Mouse (Mus musculus): Measurements from ENCODE around the gene Rgs10.

Gene Rgs10

DNA sequence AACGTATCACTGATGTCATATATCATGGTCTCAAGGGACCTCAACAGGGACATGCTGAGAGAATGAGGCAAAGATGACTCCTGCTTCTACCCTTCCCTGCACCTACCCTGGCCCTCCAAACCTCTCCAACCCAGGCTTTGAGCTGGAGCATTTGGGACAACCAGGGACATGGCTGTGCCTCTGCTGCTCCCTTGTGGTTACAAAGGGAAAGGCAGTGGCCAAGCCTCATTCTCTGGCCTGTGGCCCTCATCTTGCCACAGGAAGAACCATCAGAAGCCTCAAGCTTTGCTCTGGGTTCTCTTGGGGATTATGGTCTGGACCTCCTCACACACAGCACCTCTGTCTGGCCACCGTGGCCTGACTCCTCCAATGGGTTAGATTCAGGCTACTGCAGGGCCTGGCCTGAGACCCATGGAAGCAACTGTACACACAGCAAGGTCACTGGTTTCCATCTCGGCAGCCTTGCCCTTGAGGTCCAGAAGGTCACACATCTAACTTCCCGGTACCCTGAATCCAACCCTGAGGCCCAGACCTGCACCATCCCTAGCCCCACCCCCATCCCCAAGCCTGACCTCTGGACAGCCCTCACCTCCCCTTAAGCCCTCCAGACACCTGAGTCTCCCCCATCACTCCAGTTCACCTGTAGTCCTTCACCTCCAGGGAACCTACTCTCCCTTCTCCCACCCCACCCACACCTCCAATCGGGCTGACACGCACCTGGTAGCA, 73.5 kb downstream of the Rgs10 start:
- in situ Hi-C loops (cut with MboI, MseI) = loop anchor here (10.0 kb wide), 1 partner anchor 100 kb away; the partner anchor contains the start of gene Tgfb1i1

DNA sequence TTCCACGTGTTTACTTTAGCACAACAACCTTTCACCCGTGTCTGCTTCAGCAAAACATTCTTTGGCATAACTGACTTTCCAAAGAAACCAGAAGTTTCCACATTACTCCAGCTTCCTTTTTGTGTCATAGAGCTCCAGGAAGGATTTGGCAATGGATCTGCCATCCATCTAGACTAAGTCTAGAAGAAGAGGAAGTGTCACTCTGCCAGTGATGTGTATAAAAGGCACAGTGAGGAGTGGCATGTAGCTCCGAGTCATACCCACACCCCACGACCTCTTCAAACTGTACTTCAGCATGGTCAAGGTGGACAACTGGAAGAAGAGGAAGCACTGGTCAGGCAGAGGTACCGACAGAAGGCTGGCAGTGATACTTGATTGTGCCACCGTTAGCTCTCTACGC, 74.1 kb downstream of the Rgs10 start:
- in situ Hi-C loops (cut with MboI, MseI) = loop anchor here (10.0 kb wide), 1 partner anchor 100 kb away; the partner anchor contains the start of gene Tgfb1i1

DNA sequence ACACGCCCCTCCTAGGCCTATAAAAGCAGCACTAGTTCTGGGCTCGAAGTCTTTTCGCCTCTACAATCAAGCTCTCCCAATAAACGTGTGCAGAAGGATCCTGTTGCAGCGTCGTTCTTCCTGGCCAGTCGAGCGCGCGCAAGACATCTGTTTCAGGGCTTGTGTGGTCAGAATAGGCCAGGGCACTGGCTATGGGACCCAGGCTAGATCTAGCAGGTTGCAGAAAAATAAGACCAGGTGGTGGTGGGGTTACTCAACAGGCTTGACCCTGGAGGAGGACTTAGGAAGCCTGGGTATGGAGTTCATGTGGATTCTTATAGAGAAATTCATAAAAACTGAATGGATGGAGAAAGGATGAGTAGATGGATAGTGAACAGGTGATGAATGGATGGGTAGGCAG, 75.9 kb downstream of the Rgs10 start:
- in situ Hi-C loops (cut with MboI, MseI) = loop anchor here (10.0 kb wide), 1 partner anchor 98 kb away; the partner anchor contains the start of gene Tgfb1i1

DNA sequence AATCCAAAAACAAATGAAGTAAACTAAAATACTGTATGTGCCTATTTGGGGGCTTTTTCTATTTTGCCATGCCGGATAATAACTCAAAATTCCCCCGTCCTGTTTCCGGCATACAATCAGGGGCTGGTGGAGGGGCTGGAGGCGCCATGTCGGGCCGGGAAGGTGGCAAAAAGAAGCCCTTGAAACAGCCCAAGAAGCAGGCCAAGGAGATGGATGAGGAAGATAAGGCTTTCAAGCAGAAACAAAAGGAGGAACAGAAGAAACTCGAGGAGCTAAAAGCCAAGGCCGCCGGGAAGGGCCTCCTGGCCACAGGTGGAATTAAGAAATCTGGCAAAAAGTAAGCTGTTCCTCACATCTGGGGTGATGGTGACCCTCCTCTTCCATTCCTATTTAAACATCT, 78.2 kb downstream of the Rgs10 start:
- in situ Hi-C loops (cut with MboI, MseI) = loop anchor here (10.0 kb wide), 1 partner anchor 96 kb away; the partner anchor contains the start of gene Tgfb1i1

DNA sequence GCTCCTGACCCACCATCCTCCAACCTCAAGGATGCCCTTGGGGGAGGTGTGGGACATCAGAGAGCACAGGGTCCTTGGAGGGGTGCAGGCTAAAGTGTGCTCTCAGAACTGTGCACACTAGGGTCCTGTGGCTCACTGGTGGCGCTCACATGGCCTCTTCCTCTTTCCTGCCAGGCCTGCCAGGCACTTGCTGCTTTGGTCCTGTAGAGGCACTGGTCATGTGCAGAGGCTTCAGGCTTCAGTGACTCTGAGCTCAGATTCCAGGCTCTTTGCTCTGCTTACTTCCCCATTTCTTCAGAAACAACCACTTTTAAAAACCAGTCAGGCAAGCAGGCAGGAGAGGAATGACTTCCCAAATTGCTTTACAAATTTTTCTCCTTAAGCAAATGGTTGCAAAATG, 85.7 kb downstream of the Rgs10 start:
- in situ Hi-C loops (cut with MboI, MseI) = no loop called here

DNA sequence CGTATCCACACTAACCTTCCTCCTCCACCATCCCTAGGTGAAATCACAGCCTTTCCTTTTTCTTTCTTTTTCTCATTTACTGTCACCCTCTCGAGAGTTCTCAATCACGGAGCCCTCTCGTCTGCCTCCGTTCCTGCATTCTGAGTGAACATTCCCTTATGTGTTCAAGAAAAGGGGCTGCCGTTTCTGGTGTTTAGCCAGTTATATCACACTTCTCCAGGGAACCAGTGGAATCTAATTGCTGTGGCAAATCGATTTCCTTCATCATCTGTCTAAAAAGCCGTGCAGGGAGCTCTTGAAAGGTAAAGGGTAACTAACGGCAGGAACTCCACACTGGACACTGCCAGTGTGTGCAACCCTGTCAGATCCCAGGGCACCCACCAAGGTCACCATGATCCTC, 87.6 kb downstream of the Rgs10 start:
- in situ Hi-C loops (cut with MboI, MseI) = no loop called here

DNA sequence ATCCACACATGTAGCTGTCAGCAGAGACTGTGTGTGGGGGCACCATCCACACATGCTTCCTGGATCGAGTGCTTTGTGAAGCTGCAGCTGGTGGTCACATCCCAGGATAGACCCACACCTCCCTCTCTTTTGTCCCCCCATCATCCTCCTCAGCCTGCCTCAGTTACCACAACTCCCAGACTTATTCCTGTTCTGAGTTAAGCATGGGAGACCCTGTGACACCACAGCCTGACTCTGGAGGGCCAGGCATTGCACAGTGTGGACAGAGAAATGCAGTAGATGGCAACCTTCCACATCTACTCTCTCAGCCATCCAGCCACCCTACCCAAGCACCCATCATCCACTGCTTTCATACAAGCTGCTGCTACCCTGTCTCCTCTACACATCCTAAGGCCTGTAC, 93.6 kb downstream of the Rgs10 start:
- in situ Hi-C loops (cut with MboI, MseI) = no loop called here
